Mouse (Mus musculus) heart, embryonic 15.5 days (tissue): Measurements from ENCODE around the gene Ppp3ca. TPM values are rescaled to one million over a fixed set of nuclear protein-coding genes. Genes with fewer than 3 reads are reported as not detected.

Source experiments
- ATAC-seq: fragments of 200-750 bp; cut with Nextera tagmentation; replicated peaks from 2 replicates; pipeline ENCODE4 v1.8.0; 2017; ENCODE audit warnings: low read depth, moderate TSS enrichment; ENCODE audit not compliant: insufficient number of reproducible peaks, insufficient read depth, low FRiP score
- H3K27ac ChIP-seq: fragments of 300-500 bp; sonication (generic); 2 replicates; pipeline ENCODE4 v1.5.1; 2015; ENCODE audit warnings: mild to moderate bottlenecking, inconsistent platforms
- H3K27me3 ChIP-seq: fragments of 300-500 bp; sonication (generic); 2 replicates; pipeline ENCODE4 v1.6.1; 2015; ENCODE audit warnings: inconsistent platforms
- H3K36me3 ChIP-seq: fragments of 300-500 bp; sonication (generic); 2 replicates; pipeline ENCODE4 v1.6.1; 2015; ENCODE audit warnings: mild to moderate bottlenecking, inconsistent platforms
- H3K4me1 ChIP-seq: fragments of 300-500 bp; sonication (generic); replicated peaks from 2 replicates; pipeline ENCODE4 v1.6.1; 2015; ENCODE audit warnings: inconsistent platforms
- H3K4me2 ChIP-seq: fragments of 300-500 bp; sonication (generic); 2 replicates; pipeline ENCODE4 v1.6.1; 2015; ENCODE audit warnings: inconsistent platforms, mild to moderate bottlenecking, moderate library complexity
- H3K4me3 ChIP-seq: fragments of 300-500 bp; sonication (generic); 2 replicates; pipeline ENCODE4 v1.5.1; 2015; ENCODE audit warnings: mild to moderate bottlenecking, inconsistent platforms
- H3K9ac ChIP-seq: fragments of 300-500 bp; sonication (generic); 2 replicates; pipeline ENCODE4 v1.6.1; 2015; ENCODE audit warnings: mild to moderate bottlenecking, inconsistent platforms
- H3K9me3 ChIP-seq: fragments of 300-500 bp; sonication (generic); replicated peaks from 2 replicates; pipeline ENCODE4 v1.6.1; 2016; ENCODE audit warnings: inconsistent platforms
- WGBS: fragments of 180-500 bp; shearing (Covaris S2); methylation state at CpG from one replicate; pipeline ENCODE4 v1.1.7; 2015; ENCODE audit warnings: mixed read lengths; 5-methylcytosine and 5-hydroxymethylcytosine counted together
- polyA plus RNA-seq: library from polyadenylated mRNA; unstranded; fragments of >200 nt; fragmentation: Nextera tagmentation; extraction: Ambion mirVana; gene quantifications from 2 replicates; pipeline ENCODE4 v1.2.1, GENCODE M21; 2015

Ppp3ca gene
- polyA plus RNA-seq, 1 experiment from 2014 or later: 47.6 TPM

GRCm38 (mm10) chr3:136837589-136837988, 167.7 kb downstream of the Ppp3ca start:
- Histone ChIP-seq H3K4me3 (no peak overlapping the region), H3K9me3 (no peaks in the 10 kb centered on the region), H3K4me2 (no peak overlapping the region), H3K36me3 (no peaks in the 10 kb centered on the region), H3K27me3 (no peaks in the 10 kb centered on the region), H3K4me1 (peaks cover 24% of the 10 kb centered on the region), H3K9ac (no peak overlapping the region), H3K27ac (no peak overlapping the region)
- no peak for ATAC-seq
- 92% methylated on average over 3 of the region's 3 CpGs for WGBS

- Histone ChIP-seq H3K9ac (no peak overlapping the region), H3K4me1 (peaks cover 6% of the 10 kb centered on the region), H3K27me3 (no peaks in the 10 kb centered on the region), H3K9me3 (no peaks in the 10 kb centered on the region), H3K4me3 (no peak overlapping the region), H3K36me3 (no peaks in the 10 kb centered on the region), H3K27ac (no peak overlapping the region), H3K4me2 (no peak overlapping the region)
- WGBS: 86% methylated on average over 3 of the region's 3 CpGs
- no peak for ATAC-seq
Observed at GRCm38 (mm10) chr3:136841282-136841681, 171.4 kb downstream of the Ppp3ca start.

- Histone ChIP-seq H3K27me3 (no peaks in the 10 kb centered on the region), H3K4me1 (0 out of 2 replicates have a peak, but pooled peaks cover 2% of the 10 kb centered on the region), H3K9ac (no peak overlapping the region), H3K27ac (no peak overlapping the region), H3K4me3 (no peak overlapping the region), H3K36me3 (no peaks in the 10 kb centered on the region), H3K9me3 (no peaks in the 10 kb centered on the region), H3K4me2 (no peak overlapping the region)
- ATAC-seq: no peak
- 76% methylated on average over 1 of the region's 1 CpGs for WGBS
Observed at GRCm38 (mm10) chr3:136842384-136842783, 172.5 kb downstream of the Ppp3ca start.

GRCm38 (mm10) chr3:136843811-136844491, 174.0 kb downstream of the Ppp3ca start:
- no peak overlapping the region for H3K9ac ChIP-seq
- H3K4me1 ChIP-seq: 0 out of 2 replicates have a peak, but pooled peaks cover 2% of the 10 kb centered on the region
- H3K4me2 ChIP-seq: no peak overlapping the region
- no peak overlapping the region for H3K4me3 ChIP-seq
- H3K27ac ChIP-seq: no peak overlapping the region
- 67% methylated on average over 7 of the region's 7 CpGs for WGBS
- no peaks in the 10 kb centered on the region for H3K9me3 ChIP-seq
- no peak for ATAC-seq
- no peaks in the 10 kb centered on the region for H3K27me3 ChIP-seq
- no peaks in the 10 kb centered on the region for H3K36me3 ChIP-seq

GRCm38 (mm10) chr3:136849035-136849434, 179.1 kb downstream of the Ppp3ca start:
- no peaks in the 10 kb centered on the region for H3K27me3 ChIP-seq
- H3K9me3 ChIP-seq: no peaks in the 10 kb centered on the region
- WGBS: 87% methylated on average over 1 of the region's 1 CpGs
- peaks cover 7% of the 10 kb centered on the region; the same call in 1 of the 2 replicates for H3K4me1 ChIP-seq
- H3K36me3 ChIP-seq: no peaks in the 10 kb centered on the region
- H3K4me2 ChIP-seq: no peak overlapping the region
- H3K27ac ChIP-seq: no peak overlapping the region
- no peak for ATAC-seq
- H3K4me3 ChIP-seq: no peak overlapping the region
- no peak overlapping the region for H3K9ac ChIP-seq

GRCm38 (mm10) chr3:136852921-136853320, 183.0 kb downstream of the Ppp3ca start:
- no peak overlapping the region for H3K27ac ChIP-seq
- H3K4me1 ChIP-seq: peaks cover 5% of the 10 kb centered on the region; the same call in 1 of the 2 replicates
- no peaks in the 10 kb centered on the region for H3K36me3 ChIP-seq
- H3K9me3 ChIP-seq: no peaks in the 10 kb centered on the region
- no peaks in the 10 kb centered on the region for H3K27me3 ChIP-seq
- no peak for ATAC-seq
- H3K4me3 ChIP-seq: no peak overlapping the region
- H3K4me2 ChIP-seq: no peak overlapping the region
- no peak overlapping the region for H3K9ac ChIP-seq
- 68% methylated on average over 6 of the region's 6 CpGs for WGBS

GRCm38 (mm10) chr3:136853596-136853995, 183.7 kb downstream of the Ppp3ca start:
- no peak for ATAC-seq
- H3K27ac ChIP-seq: no peak overlapping the region
- no peak overlapping the region for H3K4me3 ChIP-seq

GRCm38 (mm10) chr3:136855996-136856395, 186.1 kb downstream of the Ppp3ca start:
- no peak overlapping the region for H3K4me2 ChIP-seq
- no peak overlapping the region for H3K27ac ChIP-seq
- no peaks in the 10 kb centered on the region for H3K27me3 ChIP-seq
- H3K36me3 ChIP-seq: no peaks in the 10 kb centered on the region
- H3K9ac ChIP-seq: no peak overlapping the region
- H3K4me1 ChIP-seq: 0 out of 2 replicates have a peak, but pooled peaks cover 4% of the 10 kb centered on the region
- WGBS: 78% methylated on average over 4 of the region's 4 CpGs
- H3K9me3 ChIP-seq: no peaks in the 10 kb centered on the region
- no peak for ATAC-seq
- H3K4me3 ChIP-seq: no peak overlapping the region

More at GRCm38 (mm10) chr3:136853596-136853995, 183.7 kb downstream of the Ppp3ca start:
- Histone ChIP-seq H3K36me3 (no peaks in the 10 kb centered on the region), H3K9ac (no peak overlapping the region), H3K27me3 (no peaks in the 10 kb centered on the region), H3K9me3 (no peaks in the 10 kb centered on the region), H3K4me1 (peaks cover 5% of the 10 kb centered on the region; the same call in 1 of the 2 replicates), H3K4me2 (no peak overlapping the region)
- WGBS: 72% methylated on average over 4 of the region's 4 CpGs

GRCm38 (mm10) chr3:136862051-136862837, 192.3 kb downstream of the Ppp3ca start:
- no peak for ATAC-seq
- H3K4me1 ChIP-seq: 0 out of 2 replicates have a peak, but pooled peaks cover 4% of the 10 kb centered on the region
- 64% methylated on average over 11 of the region's 11 CpGs for WGBS
- no peak overlapping the region for H3K4me3 ChIP-seq
- no peaks in the 10 kb centered on the region for H3K9me3 ChIP-seq
- no peaks in the 10 kb centered on the region for H3K27me3 ChIP-seq
- no peak overlapping the region for H3K4me2 ChIP-seq
- no peak overlapping the region for H3K27ac ChIP-seq
- no peak overlapping the region for H3K9ac ChIP-seq
- H3K36me3 ChIP-seq: no peaks in the 10 kb centered on the region

- Histone ChIP-seq H3K4me3 (no peak overlapping the region), H3K27me3 (no peaks in the 10 kb centered on the region), H3K4me1 (0 out of 2 replicates have a peak, but pooled peaks cover 4% of the 10 kb centered on the region), H3K27ac (no peak overlapping the region), H3K4me2 (no peak overlapping the region), H3K9me3 (no peaks in the 10 kb centered on the region), H3K9ac (no peak overlapping the region), H3K36me3 (no peaks in the 10 kb centered on the region)
- ATAC-seq: no peak
- WGBS: 90% methylated on average over 5 of the region's 5 CpGs
Observed at GRCm38 (mm10) chr3:136863127-136863526, 193.2 kb downstream of the Ppp3ca start.

- H3K4me2 ChIP-seq: no peak overlapping the region
- no peaks in the 10 kb centered on the region for H3K36me3 ChIP-seq
- no peaks in the 10 kb centered on the region for H3K27me3 ChIP-seq
- no peak overlapping the region for H3K9ac ChIP-seq
- no peaks in the 10 kb centered on the region for H3K9me3 ChIP-seq
- 0 out of 2 replicates have a peak, but pooled peaks cover 4% of the 10 kb centered on the region for H3K4me1 ChIP-seq
- no peak for ATAC-seq
- H3K4me3 ChIP-seq: no peak overlapping the region
- no peak overlapping the region for H3K27ac ChIP-seq
Observed at GRCm38 (mm10) chr3:136864306-136864705, 194.4 kb downstream of the Ppp3ca start.
